Mouse (Mus musculus): Measurements from ENCODE around the gene Gpr3.

Gpr3 gene

GRCm38 (mm10) chr4:133170056-133170524, 42.2 kb downstream of the Gpr3 start:
- DNase-seq (ENCODE audit: low spot score), result no peak

DNA sequence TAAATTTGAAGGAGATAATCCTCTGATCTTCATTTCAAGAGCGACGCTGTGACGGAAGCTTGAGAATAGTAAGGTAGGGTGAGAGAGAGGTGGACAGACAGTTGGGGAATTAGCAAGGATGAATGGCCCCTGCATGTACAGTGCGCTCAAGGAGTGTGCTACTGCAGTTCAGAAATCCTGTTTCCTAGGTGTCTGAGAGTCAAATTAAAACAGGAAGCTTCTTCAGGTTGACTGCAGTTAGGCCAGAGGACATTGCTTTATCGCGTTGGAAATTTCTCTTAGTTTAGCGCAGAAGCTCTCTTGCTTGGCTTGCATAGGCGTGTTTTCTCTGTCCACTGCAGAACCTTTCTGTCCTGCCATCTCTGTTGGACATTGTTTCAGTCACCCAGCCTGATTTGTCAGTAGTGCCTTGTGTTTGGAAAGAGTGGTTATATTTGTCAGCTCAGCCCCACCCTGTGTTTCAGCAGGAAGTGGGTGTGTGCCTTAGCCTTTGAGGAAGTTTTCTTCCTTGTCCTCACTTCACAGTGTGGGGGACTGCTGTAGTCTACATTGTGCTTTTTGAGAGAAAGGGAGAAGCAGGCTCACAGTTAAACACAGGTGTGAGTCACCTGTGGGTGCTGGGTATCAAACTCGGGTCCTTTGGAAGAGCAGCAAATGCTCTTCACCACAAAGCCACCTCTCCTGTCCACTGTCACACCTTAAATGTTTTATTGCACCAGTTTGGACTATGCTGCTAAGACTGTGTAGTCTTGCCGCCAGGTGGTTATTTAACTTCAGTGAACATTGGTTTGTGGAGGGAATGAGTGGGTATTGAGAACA, 42.9 kb downstream of the Gpr3 start:
- no peak for DNase-seq (ENCODE audit: low spot score)

DNA sequence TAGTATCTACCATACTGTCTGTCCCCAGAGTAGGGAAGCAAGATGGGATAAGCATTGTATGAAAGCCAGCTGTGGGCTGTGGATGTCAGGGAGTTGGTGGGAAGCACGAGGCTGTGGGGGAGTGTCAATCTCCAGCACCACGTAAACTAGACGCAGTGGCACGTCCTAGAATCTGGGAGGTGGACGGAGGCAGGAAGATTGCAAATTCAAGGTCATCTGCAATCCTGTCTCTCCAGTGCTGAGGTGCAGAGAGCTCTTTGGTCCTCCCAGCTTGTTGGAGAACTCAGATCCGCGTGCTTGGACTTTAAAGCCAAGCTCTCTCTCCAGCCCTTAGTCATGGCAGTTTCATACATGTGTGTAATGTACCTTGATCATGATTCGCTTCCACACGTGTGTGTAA, 45.6 kb downstream of the Gpr3 start:
- no peak for DNase-seq (ENCODE audit: low spot score)

DNA sequence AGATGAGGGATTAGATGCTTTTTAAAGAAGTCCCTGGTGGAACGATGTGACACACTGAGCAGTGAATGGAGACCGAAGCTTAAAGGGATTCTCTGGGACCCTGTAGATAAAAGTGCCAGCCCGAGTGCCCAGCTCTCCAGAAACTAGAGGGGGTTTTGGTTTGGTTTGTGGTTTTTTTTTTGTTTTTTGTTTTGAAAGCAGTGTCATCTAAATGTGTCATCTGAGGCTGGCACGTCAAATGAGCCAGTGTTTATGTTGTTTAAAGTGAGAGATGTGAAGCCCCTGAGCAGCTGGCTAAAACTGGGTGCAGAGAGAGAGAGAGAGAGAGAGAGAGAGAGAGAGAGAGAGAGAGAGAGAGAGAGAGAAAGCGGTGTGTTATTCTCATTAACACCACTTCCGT, 50.1 kb downstream of the Gpr3 start:
- DNase-seq (ENCODE audit: low spot score), result no peak

- DNase-seq (ENCODE audit: low spot score), result no peak
Measured at GRCm38 (mm10) chr4:133160821-133161220, 51.5 kb downstream of the Gpr3 start.

- no peak for DNase-seq (ENCODE audit: low spot score)
Measured at GRCm38 (mm10) chr4:133160211-133160610, 52.1 kb downstream of the Gpr3 start.

DNA sequence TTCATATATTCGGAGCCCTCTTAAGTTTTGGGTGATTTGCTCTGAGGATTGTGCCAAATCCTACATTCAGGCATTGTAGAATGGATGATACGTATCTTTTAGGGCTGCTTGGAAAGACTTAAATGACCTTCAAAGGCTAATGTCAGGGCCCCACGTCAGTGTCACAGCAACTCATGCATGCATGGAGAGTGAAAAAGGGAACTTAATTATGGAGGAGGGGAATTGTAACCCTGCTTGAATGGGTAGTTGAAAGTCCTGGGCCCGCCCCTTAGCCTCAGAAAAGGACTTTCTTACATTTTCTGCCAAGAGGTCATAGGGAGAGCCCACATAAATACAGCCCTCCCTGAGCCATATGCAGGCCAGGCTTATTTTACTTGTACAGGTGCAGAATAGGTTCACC, 52.7 kb downstream of the Gpr3 start:
- no peak for DNase-seq (ENCODE audit: low spot score)
